Mouse (Mus musculus): ENCODE data around the gene 4430402I18Rik.

The 4430402I18Rik gene

DNA sequence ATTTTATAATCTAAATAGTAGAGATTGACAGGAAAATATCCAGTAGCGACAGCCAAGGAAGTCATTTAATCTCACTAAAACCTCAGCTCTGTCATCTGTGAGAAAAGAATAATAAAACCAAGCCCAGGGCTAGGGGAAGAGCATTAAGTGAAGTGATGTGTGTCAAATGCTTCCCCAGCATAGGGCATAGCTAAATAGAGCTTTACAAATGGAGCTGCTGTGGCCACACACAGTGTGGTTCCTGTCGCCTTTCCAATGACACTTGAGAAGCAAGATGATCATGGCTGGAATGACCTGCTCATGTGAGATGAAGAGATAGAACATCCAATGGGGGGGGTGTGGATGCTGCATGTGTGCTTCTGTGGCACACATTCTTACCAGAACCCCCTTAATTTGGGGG is 65.5 kb downstream of the 4430402I18Rik start:
- no peak for DNase-seq (ENCODE audit: low spot score in 2 of 2)

DNA sequence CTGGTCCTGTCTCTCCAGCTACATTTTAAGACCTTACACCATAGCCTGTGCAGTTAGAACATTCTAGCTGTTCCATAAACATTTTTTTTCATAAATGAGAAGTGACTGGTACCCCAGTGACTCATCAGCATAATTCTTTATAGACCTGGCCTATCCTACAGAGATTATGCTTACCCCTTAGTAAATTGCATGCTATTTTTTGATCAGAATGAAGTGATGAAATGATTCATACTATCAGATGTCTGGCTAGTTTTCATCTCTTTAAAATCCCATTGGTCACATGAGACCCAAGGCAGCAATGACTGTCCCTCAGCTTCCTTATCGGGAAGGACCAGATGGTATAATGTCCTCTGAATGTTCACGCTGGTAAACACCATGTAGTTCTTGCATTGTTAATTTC is 66.8 kb downstream of the 4430402I18Rik start:
- no peak for DNase-seq (ENCODE audit: low spot score in 2 of 2)

DNA sequence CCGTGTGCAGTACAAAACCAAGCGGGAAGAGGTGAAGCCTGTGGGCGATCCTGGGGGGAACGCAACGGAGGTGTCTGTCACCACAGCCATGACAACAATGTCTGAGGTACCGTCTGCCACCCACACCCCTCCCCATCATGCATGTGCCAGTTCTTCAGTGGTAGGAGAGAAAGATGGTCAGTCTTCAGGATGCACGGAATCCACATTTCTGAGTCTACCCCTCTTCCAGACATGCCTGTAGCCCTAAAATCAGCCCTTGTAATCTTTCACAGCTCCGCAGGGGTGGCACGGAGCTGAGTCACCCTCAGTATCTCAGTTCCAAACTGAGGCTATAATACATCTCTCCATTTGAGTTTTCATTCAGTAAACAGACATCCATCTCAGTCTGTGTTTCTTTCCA is 70.1 kb downstream of the 4430402I18Rik start:
- no peak for DNase-seq (ENCODE audit: low spot score in 2 of 2)

DNA sequence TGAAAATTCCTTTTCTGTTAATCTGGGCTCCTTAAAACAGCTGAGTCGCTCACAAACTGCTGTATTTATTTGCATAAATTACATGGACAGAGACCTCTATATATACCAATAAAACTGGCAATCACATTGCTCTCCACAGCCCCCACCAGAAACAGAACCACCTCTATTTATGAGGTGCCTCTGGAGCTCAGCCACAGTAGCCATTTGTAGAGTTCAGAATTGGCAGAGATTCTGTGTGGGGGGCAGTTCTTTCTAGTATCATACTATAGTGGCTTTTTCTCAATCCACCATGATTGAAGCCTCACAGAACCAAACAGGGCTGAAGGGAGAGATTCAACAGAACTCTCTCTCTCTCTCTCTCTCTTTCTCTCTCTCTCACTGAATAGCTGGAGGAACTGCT is 71.0 kb downstream of the 4430402I18Rik start:
- DNase-seq (ENCODE audit: low spot score in 2 of 2): no peak

DNA sequence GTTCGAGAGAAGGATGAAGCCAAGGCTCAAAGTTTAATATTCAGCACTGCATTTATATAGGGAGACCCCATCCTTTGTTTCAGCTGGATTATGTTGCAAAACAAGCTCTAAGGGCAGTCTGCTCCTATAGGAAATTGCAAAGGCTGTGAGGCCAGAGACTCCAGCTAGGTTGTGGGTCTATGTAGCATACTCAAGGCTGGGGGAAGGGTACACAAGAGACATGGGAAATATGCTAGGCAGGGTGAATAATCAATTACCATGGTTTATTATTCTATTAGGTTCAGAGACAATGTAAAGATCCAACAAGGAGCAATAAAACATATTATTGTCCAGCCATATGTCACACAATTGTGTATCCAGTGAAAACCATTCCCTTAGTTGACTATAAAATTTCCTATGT is 75.7 kb downstream of the 4430402I18Rik start:
- no peak for DNase-seq (ENCODE audit: low spot score in 2 of 2)

DNA sequence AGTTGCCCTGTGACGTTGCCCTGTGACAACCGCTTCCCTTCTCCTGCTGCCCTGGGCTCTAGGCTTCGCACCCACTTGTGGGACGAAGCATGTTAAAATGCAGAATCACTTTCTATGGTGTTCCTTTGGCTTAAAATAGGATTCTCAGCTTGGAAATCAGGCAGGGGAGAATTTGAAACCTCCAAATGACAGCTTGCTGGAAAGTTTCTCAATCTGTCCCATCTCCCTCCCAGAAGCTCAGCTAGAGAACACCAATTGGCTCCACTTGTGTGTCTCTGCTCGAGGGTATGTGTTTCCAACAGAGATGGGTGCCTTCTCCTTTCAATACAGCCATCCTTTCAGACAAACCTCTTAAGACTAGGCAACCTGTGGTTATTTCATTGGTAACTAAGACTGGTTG is 76.4 kb downstream of the 4430402I18Rik start:
- DNase-seq (ENCODE audit: low spot score in 2 of 2): no peak

DNA sequence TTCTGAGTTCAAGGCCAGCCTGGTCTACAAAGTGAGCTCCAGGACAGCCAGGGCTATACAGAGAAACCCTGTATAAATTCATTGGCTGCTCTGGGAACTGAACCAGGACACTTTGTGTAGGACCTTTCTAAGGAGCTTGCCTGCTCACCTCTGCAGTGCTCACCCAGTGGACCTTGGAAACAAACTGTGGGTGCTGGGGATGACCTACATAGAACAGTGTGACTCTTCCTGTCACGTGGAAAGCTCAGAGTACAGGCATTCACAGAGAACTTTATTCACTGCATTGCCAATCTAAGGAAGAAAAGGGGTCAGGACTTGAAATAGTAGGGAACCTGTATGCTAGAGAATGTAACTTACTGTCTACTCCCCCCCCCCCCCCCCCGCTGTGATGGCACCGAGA is 78.3 kb downstream of the 4430402I18Rik start:
- DNase-seq (ENCODE audit: low spot score in 2 of 2): no peak

DNA sequence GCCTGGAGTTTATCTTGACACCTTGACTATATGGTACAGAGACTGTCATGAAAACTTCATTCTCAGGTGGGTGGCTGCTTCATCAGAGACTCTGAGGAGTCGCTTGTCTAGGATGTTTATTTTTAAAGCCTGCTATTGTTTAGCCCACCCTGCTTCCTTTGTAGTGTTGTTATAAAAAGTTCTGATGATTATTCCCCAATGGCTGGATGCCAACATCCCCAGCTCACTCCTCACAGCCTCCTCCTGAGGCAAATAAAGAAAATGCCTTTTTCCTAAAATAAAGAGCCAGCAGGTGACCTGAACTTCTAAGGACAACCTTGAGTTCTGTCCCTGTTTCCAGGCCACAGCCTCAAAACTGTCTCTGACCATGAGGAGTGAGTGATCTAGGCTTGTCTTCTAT is 79.1 kb downstream of the 4430402I18Rik start:
- DNase-seq (ENCODE audit: low spot score in 2 of 2): no peak

DNA sequence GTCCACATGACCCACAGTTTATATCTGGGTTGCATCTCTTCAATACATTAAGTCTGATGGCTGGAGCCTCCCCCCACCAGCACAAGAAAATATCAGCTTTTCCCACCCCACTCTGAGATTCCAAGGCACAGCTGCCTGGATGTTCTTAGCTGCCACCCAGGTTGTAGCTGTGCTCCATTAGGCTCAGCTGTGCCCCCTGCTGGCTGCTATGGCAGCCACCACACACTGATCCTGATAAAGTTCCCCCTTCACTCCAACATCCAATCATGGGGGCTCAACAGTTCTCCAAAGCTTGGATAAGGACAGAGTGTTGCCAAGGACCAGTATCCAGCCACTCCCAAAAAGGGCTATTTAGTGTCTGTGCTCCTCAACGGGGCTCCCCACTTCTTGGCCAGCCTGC is 84.5 kb downstream of the 4430402I18Rik start:
- DNase-seq (ENCODE audit: low spot score in 2 of 2): no peak

DNA sequence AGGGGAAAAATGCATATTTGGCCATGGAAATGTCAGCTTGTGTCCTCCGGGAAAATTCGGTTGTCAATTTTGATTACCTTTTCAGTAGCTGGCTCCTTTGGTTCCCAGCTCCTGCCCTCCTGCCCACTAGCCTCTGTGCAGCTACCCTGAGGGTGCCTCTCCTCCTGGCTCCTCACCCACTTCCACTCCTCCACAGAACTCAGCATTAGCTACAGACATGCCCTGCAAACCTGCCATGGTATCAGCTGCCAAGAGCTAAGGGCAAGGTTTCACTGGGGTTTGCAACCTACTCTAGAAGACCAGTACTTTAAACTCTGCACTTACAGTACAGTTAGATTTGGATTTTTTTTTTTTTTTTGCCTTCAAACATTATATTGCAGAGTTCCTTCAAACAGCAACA is 88.1 kb downstream of the 4430402I18Rik start:
- DNase-seq (ENCODE audit: low spot score in 2 of 2): no peak

DNA sequence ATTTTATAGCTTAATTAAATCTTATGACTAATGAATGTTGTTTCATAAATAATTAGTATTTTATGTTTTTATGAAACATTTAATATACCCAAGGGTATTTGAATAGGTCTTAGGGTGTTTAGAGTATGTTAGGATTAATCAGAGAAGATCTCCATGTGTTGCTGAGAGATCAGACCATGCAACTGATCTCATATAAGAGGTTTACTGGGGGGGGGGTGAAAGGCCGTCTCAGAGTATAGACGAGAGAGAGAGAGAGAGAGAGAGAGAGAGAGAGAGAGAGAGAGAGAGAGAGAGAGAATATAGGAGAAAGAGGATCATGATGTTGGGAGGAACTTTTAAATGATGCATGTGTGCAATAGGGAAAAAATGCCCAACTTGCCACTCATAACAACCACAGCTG is 97.2 kb downstream of the 4430402I18Rik start:
- no peak for DNase-seq (ENCODE audit: low spot score in 2 of 2)

DNA sequence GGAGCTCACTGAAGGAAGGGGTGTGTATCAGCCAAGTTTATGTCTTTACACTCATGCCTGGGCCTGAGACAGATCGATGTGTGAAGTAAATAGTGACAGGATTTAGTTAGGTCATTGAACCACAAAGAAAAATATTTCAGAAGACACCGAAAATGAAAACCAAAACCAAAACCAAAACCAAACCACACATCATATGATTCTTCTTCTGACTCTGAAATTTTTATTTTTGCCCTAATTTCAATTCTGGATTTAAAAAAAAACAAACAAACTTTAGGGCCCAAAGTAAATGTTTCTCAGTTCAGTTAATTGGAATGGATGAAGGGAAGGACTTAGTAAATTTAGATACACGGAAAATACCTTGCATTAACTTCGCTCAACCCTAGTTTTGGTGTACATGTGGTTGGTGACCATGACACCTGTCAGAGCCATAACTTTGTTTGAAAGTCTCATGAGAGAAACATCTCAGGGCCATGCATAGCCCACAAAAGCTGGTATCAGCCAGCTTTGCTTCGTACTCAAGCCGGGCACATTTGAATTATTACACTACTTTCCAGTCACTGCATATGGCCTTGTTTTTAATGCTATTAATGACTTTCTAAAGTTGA is 98.2 kb downstream of the 4430402I18Rik start:
- no peak for DNase-seq (ENCODE audit: low spot score in 2 of 2)

DNA sequence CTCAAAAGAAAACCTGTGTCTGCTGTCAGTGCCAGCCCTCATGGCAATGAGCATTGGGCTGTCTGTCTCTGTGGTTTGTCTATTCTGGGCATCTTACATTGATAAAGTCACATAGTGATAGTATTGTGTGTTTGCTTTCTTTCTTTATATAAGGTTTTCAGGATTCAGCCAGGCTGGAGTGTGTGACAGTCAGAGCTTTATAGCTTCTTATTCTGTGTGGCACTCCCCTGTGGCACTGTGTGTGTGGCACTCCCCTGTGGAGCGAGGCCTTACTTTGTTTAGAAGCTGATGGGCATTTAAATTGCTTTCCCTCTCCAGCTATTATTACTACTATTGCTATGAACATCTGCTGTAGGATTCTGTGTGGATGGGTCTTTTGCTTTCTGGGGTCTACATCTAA is 102.1 kb downstream of the 4430402I18Rik start:
- no peak for DNase-seq (ENCODE audit: low spot score in 2 of 2)

DNA sequence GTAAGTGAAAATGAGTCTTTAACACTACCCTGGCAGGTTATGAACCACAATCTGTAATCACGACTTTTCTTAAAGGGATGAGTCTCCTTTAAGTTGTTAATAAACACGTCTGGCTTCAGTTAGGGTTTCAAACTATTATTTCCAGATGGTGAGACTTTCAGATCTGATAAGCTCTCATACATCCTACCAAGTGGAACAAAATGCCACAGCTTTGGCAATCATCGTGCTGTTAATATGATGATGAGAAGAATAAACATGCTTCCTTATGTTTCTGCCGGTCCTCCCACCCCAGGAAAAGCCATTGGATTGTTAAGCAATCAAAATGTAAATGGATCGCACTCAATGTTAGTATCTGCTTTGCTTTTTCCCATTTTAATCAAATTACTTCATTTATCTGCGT is 102.6 kb downstream of the 4430402I18Rik start:
- no peak for DNase-seq (ENCODE audit: low spot score in 2 of 2)

DNA sequence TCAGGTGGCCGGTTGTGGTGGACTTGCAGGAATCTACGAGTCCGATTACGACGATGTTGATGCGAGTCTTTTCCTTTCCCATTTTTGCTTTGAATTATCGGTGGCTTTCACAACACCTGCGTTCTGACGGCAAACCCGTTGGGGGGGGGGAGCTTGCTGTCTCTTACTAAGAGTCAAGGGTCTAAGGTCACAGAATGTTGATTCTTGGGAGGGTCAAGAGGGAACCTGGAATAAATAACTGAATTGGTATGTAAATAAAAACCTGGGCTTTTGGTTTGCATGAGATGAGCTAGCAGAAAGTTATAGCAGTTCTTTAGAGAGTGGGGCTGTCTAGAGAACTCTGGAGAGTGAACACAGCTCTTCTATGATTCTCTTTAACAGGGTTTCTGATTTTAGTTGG is 104.0 kb downstream of the 4430402I18Rik start:
- DNase-seq (ENCODE audit: low spot score in 2 of 2): no peak

DNA sequence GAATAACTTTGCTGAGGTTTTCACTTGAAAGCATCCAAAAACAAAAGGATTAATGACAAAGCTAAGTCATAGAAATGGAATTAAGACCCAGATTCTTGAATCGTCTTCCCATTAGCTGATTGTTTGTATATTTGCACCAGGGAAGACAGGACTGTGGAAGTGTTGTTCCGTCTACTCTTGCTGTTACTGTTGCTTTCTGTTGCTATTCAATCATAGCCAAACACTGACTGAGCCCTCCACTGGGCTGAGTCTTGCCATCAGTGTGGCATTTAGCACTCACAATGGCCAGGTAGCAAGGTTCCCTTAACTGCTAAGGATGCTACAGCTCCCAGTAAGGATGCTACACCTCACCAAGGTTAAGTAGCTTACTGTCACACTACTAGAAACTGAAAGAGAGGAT is 107.4 kb downstream of the 4430402I18Rik start:
- no peak for DNase-seq (ENCODE audit: low spot score in 2 of 2)

DNA sequence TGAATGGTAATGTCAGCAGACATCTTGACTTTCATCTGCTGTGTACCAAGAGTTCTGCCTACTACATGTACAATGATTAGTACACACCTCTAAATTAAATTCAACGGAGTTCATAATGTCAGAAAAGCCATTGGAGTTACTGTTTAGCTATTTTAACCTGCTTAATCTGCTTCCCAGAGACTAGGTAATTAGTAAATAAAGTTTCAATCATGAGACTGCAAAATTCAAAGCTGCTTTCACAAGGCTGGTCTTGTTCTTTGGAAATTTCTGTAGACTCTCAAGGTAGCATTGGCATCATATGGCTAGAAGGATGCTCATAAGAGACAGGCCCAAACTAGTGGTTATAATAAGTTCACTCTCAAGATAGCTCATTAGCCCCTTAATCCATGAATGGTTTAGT is 112.8 kb downstream of the 4430402I18Rik start:
- no peak for DNase-seq (ENCODE audit: low spot score in 2 of 2)

DNA sequence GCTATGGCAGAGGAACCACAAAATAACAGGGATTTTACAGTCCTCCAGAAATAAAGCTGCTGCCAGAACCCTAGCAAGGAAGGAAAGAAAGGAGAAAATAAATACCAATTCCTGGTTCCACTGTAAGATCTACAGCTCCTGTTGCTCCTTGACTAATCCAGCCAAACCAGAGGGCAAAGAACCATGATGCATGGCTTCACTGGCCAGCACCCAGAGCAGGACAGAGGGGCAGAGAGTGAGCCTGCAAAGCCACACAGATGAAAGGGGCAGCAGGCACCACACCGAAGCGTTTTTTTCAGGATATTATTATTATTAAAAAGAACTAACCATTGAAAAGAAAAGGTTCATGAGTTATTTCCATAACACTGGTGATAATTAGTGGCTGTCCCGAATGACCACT is 115.6 kb downstream of the 4430402I18Rik start:
- no peak for DNase-seq (ENCODE audit: low spot score in 2 of 2)

DNA sequence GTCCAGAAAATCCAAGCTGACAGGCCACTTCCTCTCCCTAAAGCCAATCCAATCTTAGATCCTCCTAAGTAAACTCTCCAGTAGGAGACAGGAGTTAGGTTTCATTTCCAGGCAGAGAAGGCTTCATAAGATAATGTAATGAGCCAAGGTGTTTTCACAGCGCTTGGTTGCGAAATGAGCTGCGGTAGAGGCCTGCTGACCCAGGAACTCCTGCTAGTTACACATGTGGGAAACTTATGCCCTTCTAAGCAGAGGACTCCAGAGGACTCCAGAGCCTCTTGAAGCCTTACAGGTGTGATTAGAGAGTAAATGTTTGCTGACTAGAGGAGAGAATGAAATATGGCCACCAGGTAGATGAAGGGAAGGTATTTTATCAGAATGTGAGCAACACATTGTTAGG is 117.1 kb downstream of the 4430402I18Rik start:
- no peak for DNase-seq (ENCODE audit: low spot score in 2 of 2)

DNA sequence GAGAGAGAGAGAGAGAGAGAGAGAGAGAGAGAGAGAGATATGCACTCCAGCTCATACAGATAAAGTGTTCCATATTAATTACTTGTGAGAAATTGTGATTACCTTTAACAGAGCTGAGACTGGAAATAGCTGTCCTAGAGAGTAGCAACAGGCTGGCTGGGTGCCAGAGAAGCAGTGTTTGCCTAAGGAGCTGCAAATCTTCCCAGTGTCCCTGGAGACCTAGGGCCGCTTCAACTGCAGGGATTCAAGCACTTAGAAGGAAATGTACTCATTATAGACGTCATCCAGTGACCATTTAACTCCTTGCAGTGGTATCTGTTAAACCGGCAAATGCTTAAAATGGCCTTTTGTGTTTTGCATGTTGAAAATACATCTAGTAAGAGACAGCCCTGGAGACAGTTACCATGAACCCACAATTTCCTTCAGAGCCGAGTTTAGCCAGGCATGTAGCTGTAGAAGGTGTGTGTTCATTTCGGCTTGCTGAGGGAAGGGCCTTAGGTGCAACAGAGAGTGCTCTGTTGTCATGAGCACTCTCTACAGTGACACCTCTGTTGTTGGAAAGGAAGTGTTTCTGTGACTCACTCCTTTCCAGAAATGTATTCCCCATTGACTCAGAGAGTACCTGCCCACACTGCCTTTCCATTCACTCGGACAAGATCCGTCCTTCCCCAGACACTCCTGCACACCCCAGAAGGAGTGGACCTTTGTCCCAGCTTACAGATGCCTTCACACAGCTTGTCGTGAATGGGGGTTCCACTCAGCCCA is 122.5 kb downstream of the 4430402I18Rik start:
- no peak for DNase-seq (ENCODE audit: low spot score in 2 of 2)
